Mouse (Mus musculus) layer of hippocampus, adult 18-20 months (tissue): ENCODE results near the gene Nedd9. TPM values are rescaled to one million over a fixed set of nuclear protein-coding genes. Genes with fewer than 3 reads are reported as not detected.

Experiments used
- DNase-seq, 2 experiments: peaks; one replicate each; pipeline ENCODE4 v3.0.0; 2022; ENCODE audit warnings: low spot score in 2 of 2
- total RNA-seq, 2 experiments: library from RNA; stranded (reverse); gene quantifications; 2 replicates each; pipeline ENCODE4 v1.2.3; 2021

The Nedd9 gene
- total RNA-seq, 2 experiments from 2014 or later, result 12.6 to 12.9 TPM

DNA sequence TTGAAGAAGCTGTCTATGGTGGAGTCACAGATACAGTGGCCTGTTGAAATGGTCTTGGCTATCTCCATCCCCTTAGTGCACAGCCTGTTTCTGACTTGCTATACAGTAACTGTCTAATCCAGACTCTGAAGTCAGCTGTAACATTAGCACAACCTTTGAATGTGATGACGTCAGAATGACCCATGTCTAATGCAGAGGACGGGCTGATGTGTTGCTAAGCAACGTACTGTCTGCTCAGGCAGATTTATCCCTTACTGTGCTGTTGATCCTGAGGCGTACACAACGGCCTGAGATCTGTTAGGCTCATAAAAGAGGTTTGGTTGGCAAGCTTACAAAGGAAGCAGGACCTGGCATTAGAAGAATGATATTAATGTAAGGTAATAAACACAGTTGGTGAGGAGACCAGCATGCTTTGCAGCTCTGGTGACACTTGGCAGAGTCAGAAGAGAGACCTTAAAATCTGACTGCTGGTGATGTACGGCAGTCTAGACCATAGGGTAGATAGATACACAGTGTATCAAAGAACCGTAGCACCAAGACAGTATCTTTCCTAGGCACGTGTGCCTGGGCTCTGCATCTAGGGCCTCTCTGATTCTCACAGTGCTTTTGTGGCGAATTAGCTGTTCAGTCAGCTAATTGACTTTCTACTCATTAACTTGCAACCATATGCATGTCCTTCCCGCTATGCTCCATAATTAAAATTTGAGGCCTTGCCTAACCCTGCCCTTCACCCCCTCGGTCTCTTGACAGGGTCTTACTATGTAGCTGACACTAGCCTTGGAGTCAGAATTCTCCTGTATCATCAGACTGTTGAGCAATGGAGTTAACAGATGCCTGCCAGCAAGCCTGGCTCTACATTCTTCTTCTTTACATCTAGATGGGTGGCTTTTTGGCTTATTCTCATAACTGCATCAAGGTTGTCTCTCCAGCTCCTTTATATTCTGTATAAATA, 70.8 kb downstream of the Nedd9 start:
- no peak for DNase-seq

- DNase-seq, result no peak
Measured at GRCm38 (mm10) chr13:41410191-41411074, 76.7 kb downstream of the Nedd9 start.

- DNase-seq, result no peak
Measured at GRCm38 (mm10) chr13:41409291-41409690, 77.9 kb downstream of the Nedd9 start.

DNA sequence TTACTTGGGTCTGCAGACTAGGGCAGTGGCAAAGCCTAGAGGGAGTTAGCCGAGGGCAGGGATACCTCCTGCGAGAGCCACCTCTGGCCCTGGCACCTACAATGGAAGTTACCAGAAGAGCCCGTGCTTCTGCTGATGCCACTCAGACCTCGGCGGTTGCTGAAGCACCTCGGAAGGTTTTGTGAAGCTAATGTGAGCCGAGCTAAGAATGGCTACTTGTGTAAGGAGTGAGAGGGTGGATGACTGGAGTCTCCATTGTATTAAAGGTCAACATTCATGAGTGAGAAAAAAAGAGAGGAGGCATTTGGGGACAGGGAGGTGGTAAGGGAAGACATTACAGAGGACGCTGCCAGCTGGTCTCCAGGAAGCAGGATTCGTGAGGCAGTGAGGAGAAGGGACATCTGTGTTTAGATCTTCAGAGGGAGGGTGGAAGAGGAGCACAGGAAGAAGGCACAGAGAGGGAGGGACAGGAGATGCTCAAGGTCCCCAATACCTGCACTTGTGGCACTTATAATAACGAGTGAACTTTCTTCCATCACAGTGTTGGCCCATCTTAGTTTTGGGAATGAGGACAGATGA, 78.7 kb downstream of the Nedd9 start:
- DNase-seq, result no peak

DNA sequence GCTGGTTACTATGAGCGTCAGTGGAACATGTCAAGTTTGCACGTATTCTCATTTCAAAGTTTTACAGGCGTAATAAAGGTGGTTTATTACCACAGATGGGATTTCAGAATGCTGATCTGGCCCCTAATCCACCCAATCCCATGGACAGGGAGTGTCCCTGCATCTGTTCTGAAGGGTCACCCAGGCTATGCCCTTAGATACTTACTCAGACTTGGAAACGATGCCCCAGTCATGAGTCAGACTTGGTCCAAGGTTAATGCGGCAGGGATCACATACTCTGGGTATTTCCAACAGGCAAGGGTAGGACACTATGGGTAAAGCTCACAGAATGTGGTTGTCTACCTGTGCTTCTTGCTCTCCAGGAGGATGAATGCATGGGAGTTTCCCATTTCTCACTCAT, 82.2 kb downstream of the Nedd9 start:
- DNase-seq, result no peak

DNA sequence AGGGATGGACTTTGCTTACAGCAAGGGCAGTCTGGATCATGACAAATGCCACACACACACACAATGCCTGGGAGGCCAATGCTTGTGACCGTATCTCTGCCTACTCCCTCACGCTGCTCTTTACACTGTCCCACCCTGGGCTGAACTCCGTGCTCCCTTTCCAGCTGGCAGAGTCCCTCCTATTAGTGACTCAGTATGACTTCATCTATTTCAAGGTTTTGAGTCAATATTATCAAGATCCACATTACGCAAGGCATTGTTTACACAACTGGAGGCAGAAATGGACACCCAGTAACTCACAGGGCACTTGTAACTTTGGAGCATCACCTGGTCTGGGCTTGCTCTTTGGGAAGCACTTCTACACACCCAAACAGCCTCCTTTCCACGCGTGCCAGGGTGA, 83.3 kb downstream of the Nedd9 start:
- DNase-seq, result no peak

DNA sequence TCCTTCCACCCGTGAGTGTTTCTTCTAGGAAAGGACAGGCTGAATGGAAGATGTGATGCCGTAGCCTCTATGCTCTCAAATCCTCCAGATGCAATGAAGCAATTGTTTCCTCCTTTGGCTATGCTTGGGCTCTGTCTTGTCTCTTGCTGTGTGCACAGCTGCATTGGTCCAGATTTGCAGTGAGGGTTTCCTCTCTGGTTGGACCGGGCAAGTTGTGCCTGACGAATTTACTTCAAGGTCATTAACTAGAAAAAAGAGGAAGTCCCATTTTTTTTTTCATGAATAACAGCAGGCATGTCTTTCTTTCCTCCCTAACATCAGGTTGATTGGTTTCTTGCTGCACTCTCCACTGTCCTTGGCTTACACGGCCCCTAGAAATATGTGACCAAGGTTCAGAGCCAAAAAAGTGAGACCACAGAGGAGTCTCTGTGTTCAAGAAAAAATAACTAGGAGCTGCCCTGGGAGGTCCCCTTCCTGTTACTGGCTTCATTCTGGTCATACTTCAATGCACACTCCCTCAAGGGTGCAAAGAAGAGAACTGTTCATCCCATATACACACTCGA, 84.6 kb downstream of the Nedd9 start:
- no peak for DNase-seq

DNA sequence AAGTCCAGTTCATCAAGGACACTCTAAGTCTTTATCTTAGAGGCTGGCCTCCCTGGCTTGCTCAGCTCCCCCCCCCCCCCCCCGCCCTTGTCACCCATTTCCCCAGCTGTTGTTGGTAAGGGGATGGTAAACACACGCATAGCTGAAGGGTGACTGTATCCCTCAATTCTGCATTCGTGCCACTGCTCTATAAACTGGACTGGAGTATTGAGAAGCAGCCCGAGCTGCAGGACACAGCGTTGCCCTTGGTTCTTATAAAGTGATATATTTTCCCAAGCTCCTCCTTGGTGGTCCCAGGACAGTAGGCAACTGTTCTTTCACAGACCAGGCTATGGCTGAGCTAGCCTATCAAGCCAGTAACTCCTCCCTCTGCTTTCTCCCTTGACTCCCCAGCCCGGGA, 85.4 kb downstream of the Nedd9 start:
- DNase-seq, result no peak

DNA sequence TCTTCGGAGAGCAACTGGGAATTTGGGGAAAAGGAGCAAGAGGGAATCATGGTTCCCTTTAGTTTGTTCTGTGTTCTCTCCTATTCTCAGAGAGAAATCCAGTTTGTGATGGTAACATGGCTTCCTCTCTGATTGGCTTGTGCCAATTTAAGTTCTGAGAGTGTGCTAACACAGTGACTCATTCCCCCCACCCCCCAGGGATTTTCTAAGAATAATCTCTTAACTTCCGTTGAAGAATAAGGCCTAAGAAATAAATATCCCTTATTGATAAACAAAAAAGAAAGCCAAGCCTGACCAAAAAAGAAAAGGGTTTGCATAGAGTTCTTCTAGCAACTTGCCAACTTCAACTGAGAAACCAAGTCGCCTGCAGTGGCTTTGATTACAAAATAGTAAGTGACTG, 86.9 kb downstream of the Nedd9 start:
- no peak for DNase-seq

DNA sequence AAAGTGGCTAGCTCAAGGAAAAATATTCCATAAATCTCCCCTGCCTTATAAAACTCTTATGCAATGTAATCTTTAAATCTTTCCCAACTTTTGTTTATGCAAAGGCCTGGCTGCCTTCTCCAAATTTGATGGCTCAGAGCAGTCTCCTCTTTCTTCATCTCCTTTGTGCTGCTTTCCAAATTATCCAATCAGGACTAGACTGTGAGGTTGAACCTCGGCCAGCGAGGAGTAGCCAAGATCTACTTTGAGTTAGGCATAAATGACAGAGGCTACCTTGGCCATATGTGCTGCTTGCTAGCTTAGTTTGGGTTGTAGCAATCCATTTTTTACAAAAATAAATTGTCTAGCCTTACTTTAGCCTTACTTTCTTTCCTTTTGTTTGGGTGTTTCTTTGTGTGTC, 95.0 kb downstream of the Nedd9 start:
- no peak for DNase-seq

DNA sequence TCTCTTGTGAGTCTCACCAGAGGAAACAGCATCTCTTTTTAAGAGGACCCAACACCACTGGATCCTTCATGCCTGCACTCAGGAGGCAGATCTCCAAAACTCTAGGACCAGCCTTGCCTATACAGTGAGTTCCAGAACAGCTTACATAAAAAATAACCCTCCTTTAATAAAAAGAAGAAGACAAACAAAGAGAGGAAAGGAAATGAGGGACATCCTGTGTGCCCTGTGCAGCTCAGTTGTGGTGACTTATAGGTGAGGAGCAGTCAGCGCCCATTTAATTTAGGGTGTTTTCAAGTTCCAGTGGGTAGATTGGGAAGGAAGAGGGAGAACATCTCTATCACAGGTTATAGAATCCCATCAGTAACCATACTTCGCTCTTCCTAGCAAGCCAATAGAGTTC, 96.5 kb downstream of the Nedd9 start:
- no peak for DNase-seq

- no peak for DNase-seq
Measured at GRCm38 (mm10) chr13:41386581-41386980, 100.6 kb downstream of the Nedd9 start.

DNA sequence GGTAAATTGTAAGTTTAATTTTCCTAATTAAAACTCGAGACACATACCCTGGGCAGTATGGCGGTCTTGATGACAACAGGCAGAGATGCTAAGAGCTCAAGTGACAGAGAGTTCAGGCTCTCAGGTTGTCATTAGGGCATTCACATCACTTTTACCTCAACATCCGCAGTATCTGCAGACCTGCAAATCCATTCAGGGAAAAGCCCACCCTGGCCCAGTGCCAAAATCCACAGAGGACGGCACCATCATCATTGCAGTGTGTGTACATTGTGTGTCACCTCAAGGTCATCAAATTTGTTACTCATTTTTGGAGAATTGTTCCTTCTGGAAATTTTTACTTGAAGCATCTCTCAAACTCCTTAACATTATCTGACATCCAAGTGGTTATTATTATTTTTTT, 102.3 kb downstream of the Nedd9 start:
- no peak for DNase-seq

GRCm38 (mm10) chr13:41382635-41383034, 104.5 kb downstream of the Nedd9 start:
- no peak for DNase-seq

DNA sequence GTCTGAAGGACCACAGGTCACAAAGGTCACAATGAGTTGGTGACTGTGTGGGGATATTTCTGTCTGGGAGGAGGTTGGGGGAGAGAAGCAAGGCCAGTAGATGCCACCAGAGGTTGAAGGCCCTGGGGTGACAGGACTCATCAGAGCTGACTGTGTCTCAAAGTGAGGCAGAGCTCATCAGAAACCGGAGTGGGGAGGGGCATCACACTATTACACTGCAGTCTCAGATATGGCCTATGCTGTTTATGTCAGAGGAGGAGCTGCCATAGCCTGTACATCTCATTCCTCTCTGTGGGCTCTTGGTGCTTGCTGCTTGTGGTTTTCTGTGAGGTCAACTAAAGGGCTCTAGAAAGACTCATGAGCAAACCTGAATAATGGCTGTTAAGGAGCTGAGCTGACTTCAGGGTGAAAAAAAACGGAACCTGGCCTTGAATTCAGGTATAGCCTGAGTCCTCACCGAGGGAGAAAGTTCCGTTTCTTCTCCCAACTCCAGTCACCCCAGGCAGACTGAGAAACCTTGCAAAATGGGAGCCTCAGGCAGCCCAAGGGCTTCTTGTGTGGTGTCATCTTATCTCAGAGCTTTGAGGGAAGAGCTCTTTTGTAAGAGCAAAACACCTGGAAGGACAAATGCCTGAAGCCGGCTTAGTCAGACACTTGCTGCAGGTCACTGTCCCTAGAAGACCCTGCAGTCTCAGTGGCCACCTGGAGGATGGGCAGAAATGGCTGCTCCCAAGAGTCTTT, 105.2 kb downstream of the Nedd9 start:
- DNase-seq, result no peak

DNA sequence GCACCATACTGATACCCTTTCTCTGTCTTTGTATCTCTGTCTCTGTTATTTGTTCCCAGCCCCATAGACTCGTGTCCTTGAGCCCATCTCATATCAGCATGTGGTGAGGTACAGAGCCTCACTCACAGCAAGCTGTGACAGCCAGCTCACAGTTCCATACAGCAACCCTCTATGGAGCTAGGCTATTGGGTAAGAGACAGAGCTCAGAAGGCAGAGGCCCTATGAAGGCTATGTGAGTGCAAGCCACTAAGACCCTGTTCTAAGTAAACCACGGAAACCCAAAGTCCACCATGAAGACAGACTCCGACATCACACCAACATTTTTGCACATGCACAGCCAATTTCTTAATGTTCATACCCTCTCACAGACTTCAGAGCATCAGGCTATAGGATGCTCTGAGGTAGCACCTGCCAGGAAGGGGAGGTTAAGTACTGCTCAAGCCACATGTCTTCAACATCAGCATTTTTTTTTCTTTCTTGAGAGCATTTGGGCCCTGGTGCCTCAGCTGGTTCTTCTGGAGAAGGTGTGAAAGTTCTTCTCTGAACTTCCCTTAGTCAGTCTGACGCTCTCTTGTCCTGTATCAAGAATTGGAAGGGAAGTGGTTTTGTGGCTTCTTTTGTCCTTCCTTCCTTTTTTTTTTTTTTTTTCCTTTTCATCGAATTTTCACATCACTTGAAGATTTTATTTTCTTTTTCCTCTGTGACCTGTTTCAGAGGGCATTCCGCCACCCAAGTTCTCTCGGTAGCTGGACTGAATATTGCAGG, 105.9 kb downstream of the Nedd9 start:
- DNase-seq, result no peak

DNA sequence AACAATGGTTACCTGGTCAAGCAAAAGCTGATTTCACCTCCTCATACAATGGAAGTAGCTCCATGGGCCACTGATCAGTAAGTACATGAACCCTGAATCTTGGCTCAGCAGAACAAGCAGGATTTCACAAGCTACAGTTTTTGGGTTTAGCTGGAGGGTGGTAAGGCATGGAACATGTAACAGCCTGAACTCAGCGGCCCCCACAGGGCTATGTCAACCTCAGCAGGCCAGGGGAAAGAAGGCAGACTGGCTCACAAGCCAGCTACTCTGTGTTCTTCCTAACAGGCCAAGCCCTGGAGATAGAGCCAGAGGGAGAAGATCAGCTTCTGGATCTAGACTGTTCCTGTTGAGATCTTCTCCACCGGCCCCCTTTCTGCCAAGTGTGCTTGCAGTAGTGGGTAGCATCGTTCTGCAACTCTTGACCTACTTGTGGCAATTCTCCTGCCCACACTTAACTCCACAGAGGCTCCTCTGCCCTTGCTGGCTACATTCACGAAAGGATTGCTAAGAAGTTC, 107.2 kb downstream of the Nedd9 start:
- DNase-seq, result no peak

DNA sequence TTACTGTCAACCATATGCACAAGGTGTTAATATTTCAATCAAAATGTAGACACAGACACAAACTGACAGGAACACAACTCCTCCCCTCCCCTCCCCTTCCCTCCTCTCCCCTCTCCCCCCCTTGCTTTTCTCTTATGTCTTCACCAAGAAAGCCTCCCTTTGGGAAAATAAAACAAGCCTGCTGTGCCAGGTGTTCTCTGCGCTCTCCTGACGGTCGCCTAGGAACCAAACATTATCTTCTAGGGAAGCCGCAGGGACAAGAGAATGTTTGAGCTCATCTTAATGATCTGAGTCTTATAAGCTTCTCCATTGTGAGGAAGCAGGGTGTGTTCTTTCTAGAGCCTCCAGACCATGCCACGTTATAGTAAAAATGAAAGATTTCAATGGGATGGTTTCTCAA, 108.7 kb downstream of the Nedd9 start:
- no peak for DNase-seq

GRCm38 (mm10) chr13:41377856-41378255, 109.3 kb downstream of the Nedd9 start:
- no peak for DNase-seq

- no peak for DNase-seq
Measured at GRCm38 (mm10) chr13:41377011-41377431, 110.1 kb downstream of the Nedd9 start.
